Mouse (Mus musculus): ENCODE data around the gene Elmod3.

The Elmod3 gene

DNA sequence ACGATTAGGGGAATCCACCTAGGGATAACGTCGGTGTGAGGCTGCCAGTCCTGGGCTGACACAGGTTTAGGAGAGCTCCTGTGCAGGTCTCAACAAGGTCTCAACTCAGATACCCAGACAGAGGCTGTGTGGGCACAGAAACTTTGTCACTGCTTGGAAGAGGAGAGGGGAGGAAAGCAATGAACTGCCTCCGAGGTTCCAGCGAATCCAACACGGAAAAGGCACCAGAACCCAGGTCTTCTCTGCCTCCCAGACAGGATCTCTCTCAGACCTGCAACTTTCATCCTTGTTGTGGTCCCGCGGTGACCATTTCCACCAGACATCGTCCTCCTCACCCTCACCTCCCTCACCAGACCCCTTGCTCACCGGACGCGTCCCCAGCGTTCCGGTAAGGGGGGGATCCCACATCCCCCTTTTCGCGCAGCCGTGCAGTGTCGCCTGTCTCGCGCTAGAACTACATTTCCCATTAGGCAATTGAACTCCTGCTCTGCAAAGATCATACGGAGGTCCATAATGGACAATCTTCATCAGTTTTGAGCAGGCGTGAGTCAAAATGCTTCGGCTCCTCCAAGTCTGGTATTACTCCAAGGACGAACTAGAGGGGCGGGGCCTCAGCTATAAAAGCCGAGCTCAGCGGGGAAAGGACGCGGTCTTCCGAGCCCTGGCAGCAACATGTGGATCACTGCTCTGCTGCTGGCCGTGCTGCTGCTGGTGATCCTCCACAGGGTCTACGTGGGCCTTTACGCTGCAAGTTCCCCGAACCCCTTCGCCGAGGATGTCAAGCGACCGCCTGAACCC lies at the start of gene Elmod3, which contains the start of gene Retsat:
Elmod3 (minus strand) TSS at position 458 of the 798 bp plus-strand sequence.
Retsat (plus strand) TSS at position 520 of the 798 bp plus-strand sequence.
- peak; percentile 99 for DNase-seq (ENCODE audit: low read depth, low spot score)

DNA sequence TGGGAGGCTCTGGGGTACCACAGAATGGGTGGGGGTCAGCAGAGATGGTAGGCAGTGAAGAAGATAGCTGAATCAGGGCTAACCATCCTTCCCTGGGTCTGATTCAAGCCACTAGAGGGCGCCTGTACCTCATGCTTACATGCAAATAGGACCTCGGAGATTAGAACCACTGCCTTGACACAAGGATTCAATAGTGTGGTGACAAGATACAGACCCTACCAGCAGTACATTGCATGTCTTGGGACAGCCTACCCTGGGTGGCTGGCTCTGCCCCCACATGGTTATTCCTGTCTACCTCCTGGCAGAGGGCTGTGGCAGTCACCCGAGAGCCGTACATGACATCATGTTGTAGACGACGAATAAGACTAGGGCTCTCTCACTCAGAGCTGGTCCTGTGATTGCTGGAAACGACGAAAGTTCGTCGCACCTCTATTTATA lies 49.2 kb upstream of the Elmod3 start:
- peak; percentile 87 for DNase-seq (ENCODE audit: low read depth, low spot score)

DNA sequence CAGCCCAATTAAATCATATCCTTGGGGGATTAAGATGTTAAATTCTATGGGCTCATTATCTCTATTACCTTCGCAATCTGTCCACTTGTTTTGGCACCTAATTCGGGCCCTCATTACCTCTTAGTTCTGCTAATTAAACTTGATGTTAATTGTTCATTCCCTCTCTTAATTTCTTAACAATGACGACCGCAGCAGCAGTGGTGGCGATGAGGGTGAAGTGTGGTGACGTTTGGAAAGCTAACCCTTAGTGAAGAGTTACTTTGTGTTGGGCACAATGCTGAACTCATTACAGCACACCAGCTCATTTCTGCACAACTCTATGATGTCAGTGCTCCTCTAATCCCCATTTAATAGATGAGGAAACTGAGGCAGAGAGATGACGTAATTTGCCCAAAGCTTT lies 47.2 kb upstream of the Elmod3 start:
- no peak for DNase-seq (ENCODE audit: low read depth, low spot score)

DNA sequence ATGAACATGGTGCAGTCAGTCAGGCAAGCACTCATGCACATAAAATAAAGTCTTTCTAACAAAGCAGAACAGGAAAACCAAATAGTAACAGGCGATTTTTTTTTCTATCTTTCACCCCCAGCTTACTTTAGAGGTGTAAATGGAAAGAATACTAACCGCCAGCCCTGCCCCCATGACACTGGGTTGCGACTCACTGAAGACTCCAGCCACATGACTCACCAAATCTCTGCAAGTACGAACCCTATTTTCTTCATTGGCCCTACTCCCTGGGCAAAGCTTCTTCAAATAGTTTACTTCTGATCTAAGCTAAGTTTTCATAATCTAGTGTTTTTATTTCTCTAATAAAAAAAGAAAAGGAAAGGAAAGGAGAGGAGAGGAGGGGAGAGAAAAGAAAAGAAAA lies 46.4 kb upstream of the Elmod3 start:
- no peak for DNase-seq (ENCODE audit: low read depth, low spot score)

DNA sequence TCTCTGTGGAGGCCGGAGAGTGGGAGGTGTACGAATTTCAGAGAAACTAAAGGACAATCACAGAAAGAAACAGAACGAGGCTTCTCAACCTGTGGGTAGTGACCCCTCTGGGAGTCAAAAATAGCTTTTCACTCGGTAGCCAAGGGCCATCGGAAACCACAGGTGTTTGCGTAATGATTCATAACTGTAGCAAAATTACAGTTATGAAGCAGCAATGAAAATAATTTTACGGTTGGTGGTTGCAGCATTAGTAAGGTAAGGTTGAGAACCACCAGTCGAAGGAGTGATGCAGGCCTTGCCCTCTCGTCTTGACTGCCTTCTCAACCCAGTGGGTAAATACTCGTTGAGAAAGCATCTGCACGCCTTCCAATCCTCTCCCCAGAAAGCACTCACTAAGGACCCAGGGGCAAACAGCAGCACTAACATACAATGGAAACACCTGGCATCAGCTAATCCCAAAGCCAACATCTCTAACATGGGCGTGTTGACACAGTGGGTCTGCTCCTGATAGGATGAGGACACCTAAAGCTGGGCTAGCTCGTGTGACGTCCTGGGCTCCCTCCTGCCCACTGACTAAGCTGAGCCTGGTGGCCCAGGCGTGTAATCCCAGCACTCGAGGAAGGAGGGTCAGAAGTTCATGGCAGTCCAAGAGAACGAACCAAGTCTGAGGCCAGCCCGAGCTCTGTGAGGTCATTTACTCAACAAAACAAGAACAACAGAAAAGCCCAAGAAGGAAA lies 43.2 kb upstream of the Elmod3 start:
- no peak for DNase-seq (ENCODE audit: low read depth, low spot score)

DNA sequence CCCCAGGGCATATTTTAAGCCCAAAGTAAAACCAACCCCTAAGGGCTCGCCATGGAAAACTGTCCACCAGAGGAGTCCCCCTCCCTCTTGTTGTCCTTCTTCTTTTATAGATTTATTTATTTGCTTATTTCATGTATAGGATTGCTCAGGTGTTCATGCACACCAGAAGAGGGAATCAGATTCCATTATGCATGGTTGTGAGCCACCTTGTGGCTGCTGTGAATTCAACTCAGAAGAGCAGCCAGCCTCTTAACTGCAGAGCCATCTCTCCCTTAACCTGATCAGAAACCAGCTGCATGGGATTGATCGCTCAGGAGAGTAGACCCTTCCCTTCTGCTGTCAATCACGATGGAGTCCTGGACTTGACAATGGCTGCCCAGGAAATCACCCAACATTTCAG lies 38.7 kb upstream of the Elmod3 start:
- DNase-seq (ENCODE audit: low read depth, low spot score), result no peak

DNA sequence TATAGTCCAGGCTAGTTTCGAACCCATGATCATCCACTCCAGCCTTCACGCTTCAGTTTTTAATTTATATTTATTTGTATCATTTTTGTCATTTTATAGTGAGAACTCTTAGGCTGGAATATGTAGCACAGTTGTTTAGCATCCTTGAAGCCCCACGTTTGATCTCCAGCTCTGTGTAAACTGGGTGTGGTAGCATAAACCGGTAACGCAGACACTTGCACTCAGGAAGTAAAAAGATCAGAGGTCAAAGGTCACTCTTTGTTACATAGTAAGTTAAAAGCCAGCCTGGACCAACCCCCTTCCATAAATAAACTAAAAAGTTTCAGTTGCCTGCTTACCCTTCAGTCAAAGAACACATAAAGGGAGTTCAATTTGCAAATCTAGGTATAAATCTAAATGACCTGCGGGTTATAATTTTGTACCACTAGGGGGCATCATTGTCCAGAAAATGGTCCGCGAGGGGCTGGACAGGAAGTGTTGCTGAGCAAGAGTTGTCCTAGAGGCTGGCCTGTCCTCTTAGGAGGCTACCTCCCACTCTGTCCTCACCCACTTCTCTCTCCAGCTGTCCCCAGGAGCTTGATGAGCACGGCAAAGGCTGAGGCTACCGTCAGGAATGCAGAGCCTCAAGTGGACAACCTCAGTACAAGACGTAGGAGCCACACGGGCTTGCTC lies 37.7 kb upstream of the Elmod3 start:
- DNase-seq (ENCODE audit: low read depth, low spot score), result peak; percentile 69

DNA sequence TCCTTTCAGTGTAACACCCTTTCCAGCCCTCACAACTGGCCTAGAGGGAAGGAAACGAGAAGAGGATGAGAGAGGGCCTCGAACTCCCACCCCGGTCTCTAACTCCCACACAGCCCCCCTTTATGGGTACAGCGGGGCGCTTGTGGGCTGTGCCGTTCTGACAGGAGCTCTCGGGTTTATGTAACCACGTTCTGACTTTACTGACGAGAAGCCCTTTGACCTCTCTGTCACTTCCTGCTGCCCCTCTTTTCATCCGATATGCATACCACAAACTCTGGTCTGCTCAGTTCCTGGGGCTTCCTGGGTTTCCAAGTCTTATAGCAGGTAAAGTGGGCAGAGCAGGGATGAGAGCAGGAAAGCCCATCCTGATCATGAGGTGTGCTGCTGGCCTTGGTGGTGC lies 36.1 kb upstream of the Elmod3 start:
- no peak for DNase-seq (ENCODE audit: low read depth, low spot score)

DNA sequence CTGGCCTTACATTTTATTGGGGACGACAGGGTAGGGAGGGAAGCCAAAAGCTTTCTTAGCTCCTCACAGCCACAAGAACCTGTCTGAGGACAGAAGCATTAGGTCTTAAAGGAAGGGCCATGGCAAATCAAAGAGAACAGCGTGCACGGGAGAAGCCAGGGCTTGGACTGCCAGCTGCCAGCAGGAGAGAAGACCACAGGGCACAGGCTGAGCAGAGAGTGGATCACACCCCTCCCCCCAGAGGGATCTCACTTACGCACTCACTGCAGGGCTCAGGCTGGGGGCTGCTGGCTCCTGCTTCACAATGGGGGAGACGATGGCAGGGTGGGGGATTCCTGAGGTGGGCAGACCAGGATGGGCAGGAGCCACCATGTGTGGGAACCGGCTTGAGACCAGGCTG lies 33.5 kb upstream of the Elmod3 start:
- DNase-seq (ENCODE audit: low read depth, low spot score), result no peak

DNA sequence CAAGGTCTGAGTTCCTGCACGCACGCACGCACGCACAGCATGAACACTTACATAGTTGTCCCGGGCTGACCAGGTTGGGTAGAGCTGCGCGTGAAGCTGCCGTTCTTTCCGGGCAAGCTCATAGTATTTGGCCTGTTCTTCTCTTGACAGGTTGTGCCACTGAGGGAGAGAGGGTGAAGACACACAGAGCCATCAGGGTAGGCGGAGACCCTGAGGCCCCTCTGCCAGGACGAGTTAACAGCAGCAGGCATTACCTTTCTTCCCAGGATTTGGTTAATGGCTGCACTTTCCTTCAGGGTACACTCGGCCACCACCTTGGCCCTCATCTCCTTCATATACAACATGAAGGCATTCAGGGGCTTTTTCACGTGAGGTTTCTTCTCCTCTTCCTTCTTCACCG lies 32.7 kb upstream of the Elmod3 start:
- no peak for DNase-seq (ENCODE audit: low read depth, low spot score)

DNA sequence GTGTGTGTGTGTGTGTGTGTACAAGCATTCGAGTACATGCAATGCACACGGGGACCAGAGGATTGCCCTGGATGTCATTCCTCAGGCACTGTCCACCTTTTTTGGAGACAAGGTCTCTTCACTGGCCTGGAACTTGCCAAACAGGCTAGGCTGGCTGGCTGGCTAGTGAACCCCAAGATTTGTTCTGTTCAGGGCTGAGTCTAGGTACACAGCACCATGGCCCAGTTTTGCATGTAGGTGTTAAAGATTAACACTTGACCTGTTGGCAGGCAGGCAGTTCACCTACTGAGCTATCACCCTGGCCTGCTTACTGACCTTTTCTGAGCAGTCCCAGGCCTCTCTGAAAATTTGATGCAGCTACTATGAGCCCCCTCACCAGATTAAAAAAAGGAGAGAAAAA lies 32.2 kb upstream of the Elmod3 start:
- DNase-seq (ENCODE audit: low read depth, low spot score), result no peak

DNA sequence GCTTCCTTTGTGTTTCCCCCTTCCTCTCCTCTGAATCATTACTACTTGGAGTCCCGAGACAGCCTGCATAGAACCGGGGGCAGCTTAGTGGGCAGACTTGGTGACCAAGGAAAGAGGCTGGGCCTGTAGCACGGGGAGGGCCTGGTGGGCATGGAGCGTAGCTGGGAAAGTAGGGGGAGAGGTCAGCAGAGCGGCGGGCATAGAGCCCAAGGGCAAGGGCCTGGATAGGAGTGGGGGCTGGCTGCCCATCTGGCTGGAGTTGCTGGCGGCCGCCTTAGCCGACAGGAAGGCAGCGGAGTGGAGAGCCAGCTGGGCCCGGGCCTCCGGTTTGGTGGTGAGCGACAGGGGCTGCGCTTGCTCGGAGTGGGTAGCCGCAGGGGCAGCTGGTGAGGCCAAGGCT lies 29.1 kb upstream of the Elmod3 start:
- DNase-seq (ENCODE audit: low read depth, low spot score), result no peak

DNA sequence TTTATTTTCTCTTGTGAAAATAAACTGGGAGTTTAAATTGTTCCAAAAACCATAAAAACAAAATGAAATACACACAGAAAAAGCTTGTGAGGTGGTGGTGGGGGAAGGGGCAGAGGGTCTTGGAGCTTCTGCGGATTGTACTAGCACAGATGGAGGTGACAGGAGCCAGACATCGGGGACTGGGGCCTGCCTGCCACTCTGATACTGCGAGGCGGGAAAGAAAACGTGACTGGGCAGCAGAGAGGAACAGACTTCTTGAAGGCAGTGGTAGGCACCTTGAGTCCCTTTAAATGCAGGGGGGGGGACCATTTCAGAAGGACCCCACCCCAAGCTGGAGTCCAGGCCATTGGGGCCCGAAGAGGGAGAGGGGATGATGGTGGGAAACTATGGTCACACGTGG lies 28.2 kb upstream of the Elmod3 start:
- no peak for DNase-seq (ENCODE audit: low read depth, low spot score)

DNA sequence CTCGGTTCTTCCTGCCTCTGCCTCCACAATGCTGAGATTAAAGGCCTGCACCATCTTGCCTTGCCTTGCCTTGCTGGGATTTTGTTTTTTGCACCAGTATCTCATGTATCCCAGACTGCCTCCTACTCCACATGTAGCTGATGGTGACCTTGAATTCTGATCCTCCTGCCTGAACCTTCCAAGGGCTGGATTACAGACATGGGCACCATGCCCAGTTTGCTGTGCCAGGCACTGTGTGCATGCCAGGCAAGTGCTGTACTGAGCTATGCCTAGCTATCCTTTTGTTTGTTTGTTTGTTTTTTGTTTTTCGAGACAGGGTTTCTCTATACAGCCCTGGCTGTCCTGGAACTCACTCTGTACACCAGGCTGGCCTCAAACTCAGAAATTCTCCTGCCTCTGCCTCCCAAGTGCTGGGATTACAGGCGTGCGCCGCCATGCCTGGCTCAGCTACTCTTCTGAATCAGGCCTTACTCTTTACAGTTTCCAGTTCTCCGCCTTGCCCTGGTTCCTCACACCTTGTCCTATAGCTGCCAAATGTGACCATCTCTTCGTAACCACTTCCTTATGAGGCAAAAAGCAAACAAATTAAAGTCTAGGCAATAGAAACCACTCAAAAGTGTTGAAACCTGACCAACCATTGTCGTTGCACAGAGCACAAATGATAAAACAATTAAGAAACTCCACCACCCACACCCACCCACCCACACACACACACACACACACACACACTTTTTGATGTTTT lies 25.6 kb upstream of the Elmod3 start:
- DNase-seq (ENCODE audit: low read depth, low spot score), result no peak

DNA sequence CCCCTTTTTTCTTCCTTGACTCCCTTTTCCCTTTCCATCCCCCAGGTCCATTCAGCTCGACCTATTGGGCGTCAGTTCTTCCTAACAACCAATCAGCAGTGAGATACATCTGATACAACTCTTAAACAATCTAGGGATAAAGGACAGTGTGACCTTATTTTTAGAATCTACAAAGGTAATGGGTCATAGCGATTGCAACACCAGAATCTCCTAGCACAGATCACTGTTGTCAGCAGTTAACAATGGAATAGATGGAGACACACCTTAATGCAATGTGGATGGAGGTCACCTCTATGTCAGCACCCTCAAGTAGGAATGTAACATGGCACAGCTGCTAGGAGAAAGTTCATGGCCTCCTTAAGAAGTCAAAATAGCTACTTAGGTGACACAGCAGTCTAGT lies 24.7 kb upstream of the Elmod3 start:
- no peak for DNase-seq (ENCODE audit: low read depth, low spot score)

DNA sequence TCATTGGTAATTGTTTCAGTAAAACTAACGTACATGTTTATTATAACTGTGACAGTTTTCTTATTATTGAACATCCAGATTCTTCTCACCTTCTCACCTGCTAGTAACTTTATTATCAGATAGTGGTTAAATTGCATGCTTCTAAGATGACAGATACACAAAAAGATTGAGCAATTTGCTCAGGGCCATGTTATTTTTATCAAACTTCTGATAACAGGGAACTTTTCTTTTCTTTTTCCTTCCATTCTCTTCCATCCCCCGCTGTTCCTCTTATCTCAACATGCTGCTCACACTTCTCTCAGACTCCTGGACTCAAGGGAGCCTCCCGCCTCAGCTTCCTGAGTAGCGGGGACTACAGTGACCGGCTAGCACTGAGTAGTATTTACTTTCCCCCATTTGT lies 22.7 kb upstream of the Elmod3 start:
- no peak for DNase-seq (ENCODE audit: low read depth, low spot score)

DNA sequence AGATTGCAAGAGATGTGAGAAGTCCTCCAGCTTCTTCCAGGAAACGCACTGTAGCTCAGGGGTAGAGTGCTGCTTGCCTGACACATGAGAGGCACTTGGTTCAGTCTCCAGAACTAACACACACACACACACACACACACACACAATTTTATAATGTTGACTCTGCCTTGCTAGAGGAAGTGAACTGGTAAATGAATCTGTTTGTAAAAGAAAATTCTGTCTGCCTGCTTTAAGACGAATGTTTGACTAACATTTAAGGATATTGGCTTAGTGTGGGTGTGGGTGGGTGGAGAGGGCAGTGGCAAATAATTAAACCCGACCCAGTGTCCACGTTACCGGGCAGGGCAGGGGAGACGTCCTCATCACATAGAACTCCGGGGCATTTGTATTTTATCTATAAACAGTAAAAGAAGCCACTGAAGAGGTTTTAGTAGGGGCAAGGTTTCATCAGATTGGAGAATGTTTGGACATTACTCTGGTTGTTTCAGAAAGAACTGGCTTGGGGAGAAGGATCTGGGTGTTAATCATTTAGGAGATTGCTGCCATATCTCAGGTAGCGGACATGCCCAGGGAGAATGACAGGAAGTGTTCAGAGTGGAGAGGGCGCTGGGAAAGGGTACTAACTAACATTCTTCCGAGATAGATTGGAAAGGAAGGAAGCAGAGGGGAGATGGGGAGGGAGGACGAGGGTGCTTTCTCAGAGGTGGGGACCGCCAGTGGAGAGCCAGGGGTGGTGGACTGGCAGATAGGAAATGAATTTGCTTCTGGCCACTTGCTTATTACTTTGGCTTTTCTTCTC lies 21.7 kb upstream of the Elmod3 start:
- DNase-seq (ENCODE audit: low read depth, low spot score), result no peak

DNA sequence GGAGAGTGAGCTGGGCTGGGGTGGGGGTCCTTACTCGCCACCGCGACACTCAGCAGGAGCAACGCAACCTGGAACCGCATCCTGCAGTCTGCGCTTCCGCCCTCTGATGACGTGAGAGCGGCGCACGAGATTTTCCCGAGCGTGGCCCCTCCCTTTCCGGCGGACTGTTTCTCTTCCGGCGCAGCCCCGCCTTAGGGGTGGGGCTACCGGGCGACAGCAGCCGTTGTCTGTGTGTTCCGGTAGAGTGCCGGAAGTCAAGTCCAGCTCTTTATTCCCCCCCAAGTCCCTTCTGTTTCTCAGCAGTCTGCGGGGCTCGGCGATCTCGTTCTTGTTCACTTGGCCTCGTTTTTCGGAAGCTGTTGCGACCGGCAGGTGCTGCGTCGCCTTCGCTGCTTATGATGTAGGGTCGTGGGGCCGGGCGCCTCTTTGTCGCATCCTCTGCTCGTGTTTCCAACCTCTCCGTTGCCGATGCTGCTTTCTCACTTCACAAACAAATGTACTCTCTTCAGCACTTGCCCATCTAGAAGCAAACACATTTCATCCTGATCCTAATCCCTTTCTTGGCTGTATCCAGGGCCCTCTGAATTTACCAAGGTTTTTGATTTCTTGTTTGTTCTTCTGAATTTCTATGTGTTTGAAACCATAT lies 18.6 kb upstream of the Elmod3 start, which contains the start of gene Tgoln1:
Tgoln1 (minus strand) TSS at position 358 of the 646 bp plus-strand sequence.
- DNase-seq (ENCODE audit: low read depth, low spot score), result peak; percentile 98

DNA sequence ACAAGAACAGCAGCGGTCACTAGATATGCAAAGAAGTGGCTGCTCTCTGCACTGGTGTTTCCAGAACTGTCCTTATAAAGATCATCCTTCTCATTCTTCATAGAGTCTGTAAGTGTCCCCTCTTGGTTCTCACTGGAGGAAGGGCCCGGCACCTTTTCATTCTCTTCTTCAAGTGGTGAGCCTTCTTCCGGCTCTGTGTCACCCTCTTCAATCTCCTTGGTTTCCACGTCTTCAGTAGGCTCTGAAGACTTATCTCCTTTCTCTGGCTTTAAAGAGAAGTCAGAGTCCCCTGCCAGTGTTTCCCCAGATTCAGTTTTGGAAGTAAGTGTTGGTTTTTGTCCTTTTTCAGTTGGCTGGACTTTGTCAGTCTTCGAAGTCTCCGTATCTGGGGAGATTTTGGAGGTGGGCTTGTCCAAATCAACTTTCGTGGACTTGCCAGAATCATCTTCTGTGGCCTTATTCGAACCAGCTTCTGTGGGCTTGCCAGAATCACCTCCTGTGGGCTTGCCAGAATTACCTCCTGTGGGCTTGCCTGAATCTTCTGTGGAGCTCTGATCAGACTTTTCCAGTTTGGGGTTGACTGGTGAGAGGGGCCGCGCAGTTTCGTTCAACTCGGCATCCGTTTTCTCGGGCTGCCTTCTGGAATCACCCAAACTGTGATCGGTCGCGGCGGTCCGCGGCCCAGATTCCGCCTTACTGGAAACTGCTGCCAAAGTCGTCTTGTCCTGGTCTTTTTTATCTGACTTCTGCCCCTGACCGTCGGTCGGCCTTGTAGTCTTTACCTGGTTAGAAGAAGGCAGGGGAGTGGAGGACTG lies 17.6 kb upstream of the Elmod3 start:
- peak; percentile 8 for DNase-seq (ENCODE audit: low read depth, low spot score)

All from brain, adult 2 months (tissue).